Mouse (Mus musculus) thymus, postnatal 25 days (tissue): ENCODE data around the gene 2610528J11Rik.
"Not testable (repeated sequence)": the region's sequence is repeated elsewhere in the genome, so short reads cannot be mapped to it uniquely, and the experiment has no call there.

Experiments used
- DNase-seq: peaks from one replicate; pipeline ENCODE4 v3.0.0; 2022

Gene 2610528J11Rik

GRCm38 (mm10) chr4:118526408-118527334 lies at the start of gene 2610528J11Rik:
Gene 2610528J11Rik (plus strand): TSS chr4:118526999.
- DNase-seq = no peak

GRCm38 (mm10) chr4:118489717-118490132 lies 37.1 kb upstream of the 2610528J11Rik start, which contains the start of gene Tie1:
Gene Tie1 (minus strand): TSS chr4:118490061.
- DNase-seq = no peak

GRCm38 (mm10) chr4:118490461-118490860 lies 36.3 kb upstream of the 2610528J11Rik start:
- no peak for DNase-seq

GRCm38 (mm10) chr4:118500171-118500724 lies 26.6 kb upstream of the 2610528J11Rik start:
- no peak for DNase-seq

GRCm38 (mm10) chr4:118500792-118501191 lies 26.0 kb upstream of the 2610528J11Rik start:
- DNase-seq = no peak

- no peak for DNase-seq
These were observed 21.2 kb upstream of the 2610528J11Rik start for GRCm38 (mm10) chr4:118505551-118505950.

GRCm38 (mm10) chr4:118507171-118507570 lies 19.6 kb upstream of the 2610528J11Rik start:
- DNase-seq = not testable (repeated sequence)

GRCm38 (mm10) chr4:118509050-118509449 lies 17.7 kb upstream of the 2610528J11Rik start:
- no peak for DNase-seq

GRCm38 (mm10) chr4:118516699-118517496 lies 9.9 kb upstream of the 2610528J11Rik start:
- DNase-seq = no peak

- no peak for DNase-seq
These were observed 9.2 kb upstream of the 2610528J11Rik start for GRCm38 (mm10) chr4:118517497-118518146.

GRCm38 (mm10) chr4:118518208-118518607 lies 8.6 kb upstream of the 2610528J11Rik start:
- no peak for DNase-seq

GRCm38 (mm10) chr4:118522248-118522647 lies 4.6 kb upstream of the 2610528J11Rik start:
- DNase-seq = no peak

GRCm38 (mm10) chr4:118523976-118524375 lies 2.8 kb upstream of the 2610528J11Rik start:
- DNase-seq = no peak

- DNase-seq = no peak
These were observed 1.0 kb upstream of the 2610528J11Rik start for GRCm38 (mm10) chr4:118525779-118526178.

- DNase-seq = peak; percentile 9
These were observed 509 bp downstream of the 2610528J11Rik start for GRCm38 (mm10) chr4:118527335-118527681.

- no peak for DNase-seq
These were observed 921 bp downstream of the 2610528J11Rik start for GRCm38 (mm10) chr4:118527720-118528119.

GRCm38 (mm10) chr4:118532663-118533062 lies 5.9 kb downstream of the 2610528J11Rik start:
- no peak for DNase-seq

- no peak for DNase-seq
These were observed 6.4 kb downstream of the 2610528J11Rik start for GRCm38 (mm10) chr4:118533156-118533555.

- DNase-seq = no peak
These were observed 6.8 kb downstream of the 2610528J11Rik start for GRCm38 (mm10) chr4:118533605-118534004.

- DNase-seq = no peak
These were observed 8.8 kb downstream of the 2610528J11Rik start for GRCm38 (mm10) chr4:118535610-118536009.

- no peak for DNase-seq
These were observed 11.0 kb downstream of the 2610528J11Rik start for GRCm38 (mm10) chr4:118537801-118538200.

- DNase-seq = no peak
These were observed 13.1 kb downstream of the 2610528J11Rik start for GRCm38 (mm10) chr4:118539904-118540303.
